Mouse (Mus musculus) megakaryocyte, adult 5-6 weeks (primary cell): ENCODE results near the gene Usp10. TPM values are rescaled to one million over a fixed set of nuclear protein-coding genes. Genes with fewer than 3 reads are reported as not detected.
A peak's percentile ranks its signal among the peaks of the same experiment; 100 is the strongest.

Experiments used
- ATAC-seq: 2 replicates; pipeline ENCODE4 v1.8.0; 2016; ENCODE audit warnings: mild to moderate bottlenecking, inconsistent platforms; ENCODE audit not compliant: poor library complexity, severe bottlenecking
- total RNA-seq, 2 experiments: library from RNA; stranded (forward) in 1 of 2; stranded (reverse) in 1 of 2; fragments of 153-499, 151-499 nt in 1 of 2; fragments of 221-1000, 200-1000 nt in 1 of 2; gene quantifications; 2 replicates each; pipeline versions ENCODE4 v1.2.3 to v1.2.4; 2015 to 2017

The Usp10 gene
- total RNA-seq, 2 experiments from 2014 or later, result 20.1 to 24.9 TPM

DNA sequence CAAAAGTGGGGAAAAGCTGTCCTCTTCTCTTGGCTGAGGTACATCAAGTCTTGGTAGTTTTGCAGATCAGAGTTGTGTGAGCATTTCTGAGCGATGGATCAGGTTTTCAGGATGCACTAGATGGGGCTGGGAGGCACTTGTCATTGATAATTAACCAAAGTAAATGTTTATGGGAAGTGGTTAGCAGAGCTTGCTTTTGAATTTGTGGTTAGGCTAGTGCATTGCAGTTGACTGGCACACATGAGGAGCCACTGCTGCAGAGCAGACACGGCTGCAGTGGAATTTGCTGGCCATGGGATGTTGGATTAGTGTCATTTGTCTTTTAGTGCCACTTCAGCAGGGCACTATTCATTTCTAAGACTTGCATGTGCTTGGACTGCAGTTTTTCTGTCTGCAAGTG lies 4.0 kb downstream of the Usp10 start:
- no peak for ATAC-seq

DNA sequence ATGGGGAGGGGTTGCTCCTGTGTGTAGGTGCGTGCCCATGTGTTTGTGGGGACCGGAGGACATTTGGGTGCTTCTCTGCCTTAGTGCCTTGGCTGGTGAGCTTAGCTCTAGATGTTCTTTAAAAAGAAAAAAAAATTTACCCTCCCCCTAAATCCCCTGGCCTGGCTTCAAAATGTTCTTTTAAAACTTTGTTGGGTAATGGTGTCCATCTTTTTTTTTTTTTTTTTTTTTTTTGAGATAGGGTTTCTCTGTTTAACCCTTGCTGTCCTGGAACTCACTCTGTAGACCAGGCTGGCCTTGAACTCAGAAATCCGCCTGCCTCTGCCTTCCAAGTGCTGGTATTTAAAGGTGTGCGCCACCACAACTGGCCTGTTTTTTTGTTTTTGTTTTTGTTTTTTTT lies 5.1 kb downstream of the Usp10 start:
- ATAC-seq, result no peak

DNA sequence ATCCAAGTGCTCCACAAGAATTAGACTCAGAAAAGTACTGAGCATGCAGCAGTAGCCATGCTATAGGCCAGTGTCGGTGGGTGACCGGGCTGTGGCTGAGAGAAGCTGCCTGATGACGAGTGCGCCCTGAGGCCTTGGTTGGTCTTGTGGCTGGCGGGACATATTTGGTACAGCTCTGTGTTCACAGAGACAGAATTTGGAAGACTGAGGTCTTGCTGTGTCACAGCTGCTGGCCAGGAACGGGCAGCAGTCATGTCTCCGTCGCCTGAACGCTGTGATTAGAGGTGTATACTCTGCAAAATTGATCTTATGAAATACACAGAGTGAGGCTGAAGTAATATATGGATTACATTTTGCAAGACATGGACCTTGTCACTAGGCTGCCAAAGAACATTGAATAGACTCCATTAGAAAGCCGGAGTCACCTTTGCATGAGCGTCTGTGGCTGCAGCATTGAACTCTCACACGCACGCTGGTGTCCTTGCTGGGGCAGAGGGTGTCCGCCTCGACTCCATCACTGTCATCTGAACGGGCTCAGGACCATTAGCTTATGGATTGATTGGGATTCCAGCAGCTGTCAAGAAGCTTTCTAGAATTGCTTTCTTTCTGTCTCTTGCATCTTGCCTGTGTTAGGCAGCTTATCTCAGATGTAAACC lies 6.2 kb downstream of the Usp10 start:
- no peak for ATAC-seq

DNA sequence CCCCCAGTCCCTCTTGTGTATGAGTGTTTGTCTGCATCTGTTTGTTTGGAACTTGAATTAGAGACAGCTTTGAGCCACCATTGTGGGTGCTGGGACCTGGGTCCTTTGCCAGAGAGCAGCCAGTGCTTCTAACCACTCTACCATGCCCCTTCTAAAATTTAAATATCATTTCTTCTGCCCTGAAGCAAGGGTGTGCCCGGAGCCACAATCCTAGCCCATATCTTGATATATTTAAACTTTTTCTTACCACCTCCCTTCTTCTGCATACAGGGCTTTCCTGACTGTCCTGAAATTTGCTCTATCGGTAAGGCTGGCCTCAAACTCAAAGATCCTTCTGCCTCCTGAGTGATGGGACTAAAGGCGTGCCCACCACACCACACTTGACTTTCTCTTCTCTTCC lies 7.3 kb downstream of the Usp10 start:
- no peak for ATAC-seq

DNA sequence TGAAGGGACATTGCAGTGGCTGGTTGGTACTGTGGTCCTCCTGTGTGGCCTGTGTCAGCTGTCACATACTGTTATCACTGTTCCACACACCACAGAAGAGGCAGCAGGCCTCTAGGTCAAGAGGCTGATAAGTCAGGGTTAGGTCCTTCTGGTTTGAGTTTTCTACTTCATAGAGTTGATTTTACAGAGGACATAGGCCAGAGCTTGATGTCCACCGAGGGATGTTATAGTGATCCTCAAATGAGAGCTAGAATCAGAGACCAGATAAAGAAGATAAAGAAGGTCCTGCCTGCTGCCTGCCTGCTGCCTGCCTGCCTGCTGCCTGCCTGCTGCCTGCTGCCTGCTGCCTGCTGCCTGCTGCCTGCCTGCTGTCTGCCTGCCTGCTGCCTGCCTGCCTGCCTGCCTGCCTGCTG lies 8.0 kb downstream of the Usp10 start:
- ATAC-seq, result peak; percentile 64

DNA sequence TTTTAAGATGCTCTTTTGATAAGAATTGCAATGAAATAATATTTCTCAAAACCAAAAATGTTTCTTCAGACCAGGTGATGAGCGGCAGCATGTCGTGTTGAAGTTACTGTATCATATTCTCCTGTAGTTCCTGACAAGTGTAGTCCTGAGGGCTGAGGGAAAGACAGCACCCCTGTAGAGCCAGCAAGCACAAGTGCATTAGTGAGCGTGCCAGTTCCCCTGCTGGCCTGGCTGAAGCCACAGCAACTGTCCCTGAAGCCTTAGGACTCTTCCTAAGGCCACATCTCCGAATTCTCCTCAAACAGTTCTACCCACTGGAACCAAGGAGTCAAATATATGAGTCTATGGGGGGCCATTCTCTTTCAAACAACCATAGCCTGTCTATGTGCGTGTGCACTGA lies 13.1 kb downstream of the Usp10 start:
- ATAC-seq, result no peak

DNA sequence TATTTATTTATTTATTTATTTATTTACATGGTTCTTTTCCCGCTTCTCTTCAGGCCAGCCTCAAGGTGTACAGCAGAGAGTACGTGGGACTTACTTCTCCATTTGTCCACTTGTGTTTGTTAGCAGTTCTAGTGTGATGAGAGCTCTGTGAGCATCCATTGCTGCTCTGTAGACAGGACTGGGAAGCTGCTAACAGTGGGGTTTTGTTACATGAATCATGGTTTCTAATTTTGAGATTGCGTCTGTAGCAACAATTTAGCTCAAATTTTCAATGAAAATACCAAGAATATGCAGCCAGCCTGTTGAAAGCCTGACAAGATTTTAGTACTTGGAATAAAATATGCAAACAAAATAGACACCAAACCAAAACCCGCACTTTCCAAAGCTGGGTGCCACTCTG lies 15.3 kb downstream of the Usp10 start:
- no peak for ATAC-seq

DNA sequence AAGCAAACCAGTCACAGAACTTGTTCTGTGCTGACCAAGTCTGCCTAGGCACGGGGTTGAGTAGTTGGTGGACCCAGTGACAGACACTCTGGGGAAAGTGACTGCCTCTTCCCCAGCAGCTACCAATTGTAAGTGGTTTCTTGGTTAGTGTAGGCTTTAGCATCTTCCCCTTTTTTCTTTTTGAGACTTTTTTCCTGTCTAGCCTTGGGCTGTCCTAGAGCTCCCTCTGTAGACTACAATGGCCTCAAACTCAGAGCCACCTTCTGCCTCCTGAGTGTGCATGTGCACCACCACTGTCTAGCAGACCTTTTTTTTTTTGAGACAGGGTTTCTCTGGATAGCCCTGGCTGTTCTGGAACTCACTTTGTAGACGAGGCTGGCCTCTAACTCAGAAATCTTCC lies 16.3 kb downstream of the Usp10 start:
- peak; percentile 93 for ATAC-seq

DNA sequence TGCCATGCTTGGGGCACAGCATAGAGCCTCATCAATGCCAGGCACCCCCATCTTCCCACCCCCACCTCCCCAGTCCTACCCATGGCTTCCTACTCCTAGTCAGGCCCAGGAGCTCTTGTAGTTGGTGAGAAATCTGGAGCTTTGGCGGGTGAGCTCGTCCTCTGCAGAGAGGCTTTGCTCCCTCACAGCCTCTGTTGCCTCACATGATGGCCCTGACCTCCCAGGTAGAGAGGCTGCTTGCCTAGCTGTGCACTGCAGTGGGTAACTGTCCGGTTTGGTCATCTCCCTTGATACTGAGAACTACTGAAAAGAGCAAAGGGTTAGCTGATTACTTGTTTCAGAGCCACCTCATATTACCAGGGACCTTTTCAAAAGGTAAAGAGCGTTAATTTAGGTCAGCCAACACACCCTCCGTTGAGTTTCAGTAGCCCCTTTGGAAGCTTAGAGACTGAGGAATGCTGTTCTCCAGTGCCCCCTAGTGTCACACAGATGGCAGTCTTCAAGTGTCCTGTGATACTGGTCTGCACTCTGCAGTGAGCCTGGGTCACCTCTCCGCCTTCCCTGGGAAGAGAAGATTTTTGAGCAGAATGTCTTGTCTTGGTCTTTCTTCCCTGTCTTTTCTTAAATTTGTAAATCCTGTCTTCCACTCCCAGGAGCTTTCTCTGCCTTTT lies 17.4 kb downstream of the Usp10 start:
- ATAC-seq, result peak; percentile 58; the same call in 1 of the 2 replicates

DNA sequence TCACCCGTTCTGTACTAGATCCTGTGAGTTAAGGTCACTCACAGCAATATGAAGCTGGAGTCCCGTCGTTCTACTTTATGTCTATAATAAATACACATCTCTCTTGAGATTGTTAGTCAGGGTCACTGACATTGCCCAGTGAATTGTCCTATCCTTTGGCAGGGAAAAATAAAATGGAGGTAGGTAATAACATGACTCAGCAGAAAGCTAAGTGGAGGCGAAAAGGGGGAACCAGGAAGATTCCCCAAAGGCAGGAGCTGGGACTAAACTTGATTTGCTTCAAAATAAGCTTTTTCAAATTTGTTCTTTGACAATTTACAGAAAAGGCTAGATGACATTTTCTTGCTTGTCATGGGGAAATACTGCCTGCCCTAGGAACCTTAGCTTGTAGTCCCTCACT lies 21.2 kb downstream of the Usp10 start:
- ATAC-seq, result no peak

DNA sequence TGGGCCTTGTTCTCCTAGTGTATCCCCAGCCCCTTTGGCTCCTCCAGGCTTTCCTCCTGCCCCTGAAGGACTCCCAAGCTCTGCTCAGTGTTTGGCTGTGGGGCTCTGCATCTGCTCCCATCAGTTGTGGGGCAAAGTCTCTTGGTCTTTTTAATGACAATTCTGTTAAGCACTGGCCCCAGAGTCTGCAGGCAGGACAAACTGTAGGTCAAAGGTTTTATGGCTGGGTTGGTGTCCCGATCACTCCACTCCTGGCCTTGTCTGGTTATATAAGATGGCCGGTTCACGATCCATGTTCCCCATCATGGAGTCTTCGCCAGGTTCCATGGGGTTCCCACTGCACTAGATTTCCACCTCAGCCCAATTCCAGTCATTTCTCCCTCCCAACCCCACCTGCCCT lies 23.5 kb downstream of the Usp10 start:
- ATAC-seq, result no peak

DNA sequence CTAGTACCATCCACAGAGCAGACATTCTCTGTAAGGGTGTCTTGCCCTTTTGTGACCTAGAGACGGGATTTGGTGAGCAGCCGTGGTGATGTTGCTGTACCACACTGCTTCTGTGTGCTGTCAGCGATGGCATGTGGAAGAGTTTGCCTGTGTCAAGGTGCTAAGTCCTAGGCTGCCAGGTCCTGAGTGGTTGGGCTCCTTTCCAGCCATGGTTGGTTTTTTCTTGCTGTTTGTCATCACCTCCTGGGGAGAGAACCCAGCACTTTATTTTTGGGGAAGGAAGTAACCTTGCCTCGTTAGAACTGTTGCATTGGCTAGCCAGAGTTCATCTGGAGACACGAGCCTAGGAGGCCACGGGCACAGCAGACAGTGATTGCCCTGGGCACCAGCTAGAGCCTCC lies 25.4 kb downstream of the Usp10 start:
- no peak for ATAC-seq

DNA sequence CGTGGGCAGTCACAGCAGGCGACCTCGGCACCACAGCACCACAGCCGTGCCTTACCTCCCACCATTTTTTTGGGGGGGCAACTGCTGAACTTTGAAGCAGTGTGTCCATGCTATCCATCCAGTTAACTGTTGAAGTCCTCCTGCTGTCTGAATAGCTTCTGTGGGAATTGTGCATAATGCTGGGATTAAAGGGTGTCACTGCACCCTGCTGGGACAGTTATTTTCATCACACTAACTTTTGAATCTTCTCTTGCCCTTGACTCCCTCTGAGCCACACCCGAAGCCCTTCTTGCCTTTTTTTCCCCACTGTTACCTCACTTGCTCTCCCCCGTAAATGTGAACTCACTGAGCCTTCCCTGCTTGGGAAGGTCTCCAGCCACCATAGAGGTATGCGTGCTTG lies 28.3 kb downstream of the Usp10 start:
- ATAC-seq, result no peak

DNA sequence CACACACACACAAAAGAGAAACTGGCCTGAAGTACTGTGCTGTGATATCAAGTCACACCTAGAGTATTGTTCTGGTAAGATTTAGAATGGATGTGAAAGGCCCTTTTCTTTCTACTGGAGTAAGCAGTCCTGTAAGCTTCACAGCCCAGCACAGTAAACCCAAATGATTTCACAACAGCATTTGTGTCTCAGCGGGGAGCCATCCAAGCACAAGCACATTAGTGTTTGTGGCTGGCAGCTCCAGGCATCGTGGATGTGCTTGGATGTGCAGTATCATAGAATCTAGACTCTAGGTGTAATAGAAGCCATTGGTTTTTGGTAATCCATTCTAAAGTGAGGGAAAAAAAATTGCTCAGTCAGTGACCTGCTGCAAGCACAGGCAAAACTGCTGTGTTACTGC lies 29.2 kb downstream of the Usp10 start:
- no peak for ATAC-seq

DNA sequence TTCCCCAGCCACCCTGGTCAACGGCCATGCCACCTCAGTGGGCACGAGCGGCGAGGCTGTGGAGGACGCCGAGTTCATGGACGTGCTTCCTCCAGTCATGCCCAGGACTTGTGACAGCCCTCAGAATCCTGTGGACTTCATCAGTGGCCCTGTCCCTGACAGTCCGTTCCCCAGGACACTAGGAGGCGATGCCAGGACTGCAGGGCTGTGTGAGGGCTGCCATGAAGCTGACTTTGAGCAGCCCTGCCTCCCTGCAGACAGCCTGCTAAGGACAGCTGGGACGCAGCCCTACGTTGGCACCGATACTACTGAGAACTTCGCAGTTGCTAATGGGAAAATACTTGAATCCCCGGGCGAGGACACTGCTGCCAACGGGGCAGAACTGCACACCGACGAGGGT lies 31.3 kb downstream of the Usp10 start:
- ATAC-seq, result no peak

DNA sequence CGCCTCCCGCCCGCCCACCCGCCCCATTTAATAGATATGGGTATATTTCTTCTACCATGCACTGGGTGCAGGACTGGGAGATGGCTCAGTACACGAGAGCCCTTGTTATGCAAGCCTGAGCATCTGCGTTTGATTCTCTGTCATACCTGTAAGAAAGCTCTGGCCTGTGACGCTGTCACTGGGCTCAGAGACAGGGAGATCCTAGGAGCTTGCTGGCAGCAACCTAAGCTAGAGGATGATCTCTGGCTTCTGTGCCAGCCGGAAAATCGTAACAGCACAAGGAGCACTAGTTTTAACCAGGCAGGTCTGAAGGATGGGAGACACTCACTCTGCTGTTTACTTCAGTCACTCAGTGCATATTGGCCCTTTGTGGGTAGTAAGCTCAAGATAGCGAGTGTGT lies 33.5 kb downstream of the Usp10 start:
- no peak for ATAC-seq

DNA sequence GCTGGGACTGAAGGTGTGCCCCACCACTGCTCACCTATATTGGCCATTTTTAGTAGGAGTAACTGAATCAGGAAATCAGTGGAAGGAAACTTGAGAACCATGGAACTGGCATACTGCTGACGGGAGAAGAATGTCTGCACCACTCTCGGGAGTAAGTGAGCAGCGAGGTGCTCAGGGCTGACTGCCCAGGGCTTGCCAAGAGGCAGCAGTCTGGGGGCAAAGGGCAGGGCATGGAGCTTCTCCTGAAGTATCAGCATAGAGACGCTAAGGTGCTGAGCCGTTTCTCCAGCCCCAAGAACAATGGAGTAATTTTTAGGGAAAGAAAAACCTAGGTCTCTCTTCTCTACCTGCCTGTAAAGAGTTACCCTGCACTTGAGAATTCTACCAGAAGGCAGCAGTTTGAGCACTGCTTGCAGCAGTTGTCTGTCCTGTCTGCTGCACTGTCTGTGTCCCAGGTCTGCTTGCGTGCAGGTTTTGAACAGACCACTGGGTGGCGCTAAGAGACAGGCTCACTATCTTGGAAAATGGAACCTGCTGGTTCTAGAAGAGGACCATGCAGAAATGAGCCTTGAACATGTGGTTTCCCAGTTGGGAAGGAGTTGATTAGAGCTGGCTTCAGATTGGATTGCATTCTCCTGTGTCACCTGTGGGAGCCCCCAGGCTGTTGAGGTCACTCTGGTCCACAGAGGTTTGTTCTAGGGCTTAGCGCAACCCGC lies 34.1 kb downstream of the Usp10 start:
- ATAC-seq, result peak; percentile 95

DNA sequence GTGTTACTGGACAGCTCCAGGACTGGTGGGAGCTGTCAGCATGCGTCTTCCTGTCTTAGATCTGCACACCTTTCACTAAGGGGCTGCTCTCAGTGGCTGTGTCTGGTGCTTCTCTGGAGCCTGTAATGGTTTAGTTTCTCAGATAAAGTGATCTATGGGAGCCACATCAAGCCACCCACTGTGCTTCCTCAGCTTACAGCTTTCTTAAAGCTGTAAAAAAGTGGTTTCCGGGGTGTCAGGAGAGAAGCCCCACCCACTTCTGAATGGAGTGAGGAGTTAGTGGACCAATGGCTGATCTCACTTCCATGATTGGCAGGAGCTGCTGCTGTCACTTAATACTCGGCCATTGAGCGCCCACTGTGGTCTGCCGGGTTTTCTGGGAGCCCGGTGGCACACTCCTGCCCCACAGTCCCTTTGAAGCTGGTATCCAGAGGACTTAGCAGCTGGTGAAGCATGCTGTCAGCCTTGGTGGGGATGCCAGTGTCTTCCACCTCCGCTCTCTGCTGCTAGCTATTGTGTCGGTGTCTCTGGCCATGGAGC lies 36.2 kb downstream of the Usp10 start:
- no peak for ATAC-seq

DNA sequence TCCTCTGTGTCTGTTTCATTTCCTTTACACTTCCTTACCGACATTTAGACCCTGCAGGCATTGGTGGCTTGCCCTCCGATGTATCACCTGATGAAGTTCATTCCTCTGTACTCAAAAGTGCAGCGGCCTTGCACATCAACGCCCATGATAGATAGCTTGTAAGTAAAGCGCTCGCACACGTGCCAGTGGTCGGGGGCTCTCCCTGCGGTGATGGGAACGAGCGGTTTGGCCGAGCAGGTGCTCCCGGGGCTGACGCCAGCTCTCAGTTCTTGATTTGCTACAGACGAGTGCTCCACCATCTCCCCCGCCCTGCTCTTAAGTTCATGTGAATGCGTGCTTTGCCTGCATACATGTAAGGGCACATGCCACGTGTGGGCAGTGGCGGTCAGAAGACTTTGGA lies 37.5 kb downstream of the Usp10 start:
- no peak for ATAC-seq

DNA sequence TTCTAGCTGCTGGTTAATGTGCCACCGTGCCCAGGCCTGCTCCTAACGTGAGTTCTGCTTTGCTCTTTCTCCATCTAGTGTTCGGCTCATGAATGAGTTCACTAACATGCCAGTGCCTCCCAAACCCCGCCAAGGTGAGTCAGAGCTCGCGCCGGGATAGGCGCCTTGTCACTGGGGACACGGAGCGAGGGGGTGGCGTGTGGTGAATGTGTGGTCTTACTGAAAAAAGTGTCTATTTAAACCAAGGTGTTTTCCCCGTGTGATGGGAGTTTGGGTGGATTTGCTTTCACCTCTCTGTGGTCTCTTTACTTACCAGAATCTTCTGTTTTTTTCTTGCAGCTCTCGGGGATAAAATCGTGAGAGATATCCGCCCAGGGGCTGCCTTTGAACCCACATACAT lies 38.2 kb downstream of the Usp10 start:
- no peak for ATAC-seq

DNA sequence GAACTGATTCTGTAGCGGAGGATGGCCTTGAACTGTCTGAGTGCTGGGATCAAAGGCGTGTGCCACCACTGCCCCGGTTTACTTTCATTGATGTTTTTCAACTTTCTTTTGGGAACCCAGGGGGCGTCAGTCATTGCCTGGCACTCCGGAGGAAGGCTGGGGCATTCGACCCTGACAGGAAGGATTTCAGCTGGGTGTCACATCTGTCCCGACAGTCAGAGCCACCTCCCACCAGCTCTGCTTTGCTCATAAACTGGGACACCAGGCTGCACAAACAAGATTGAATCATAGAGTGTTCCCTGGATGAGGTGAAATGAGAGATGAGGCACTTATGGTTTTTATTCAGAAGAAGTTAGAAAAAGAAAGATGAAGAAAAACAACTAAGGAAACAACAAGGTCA lies 42.1 kb downstream of the Usp10 start:
- no peak for ATAC-seq

DNA sequence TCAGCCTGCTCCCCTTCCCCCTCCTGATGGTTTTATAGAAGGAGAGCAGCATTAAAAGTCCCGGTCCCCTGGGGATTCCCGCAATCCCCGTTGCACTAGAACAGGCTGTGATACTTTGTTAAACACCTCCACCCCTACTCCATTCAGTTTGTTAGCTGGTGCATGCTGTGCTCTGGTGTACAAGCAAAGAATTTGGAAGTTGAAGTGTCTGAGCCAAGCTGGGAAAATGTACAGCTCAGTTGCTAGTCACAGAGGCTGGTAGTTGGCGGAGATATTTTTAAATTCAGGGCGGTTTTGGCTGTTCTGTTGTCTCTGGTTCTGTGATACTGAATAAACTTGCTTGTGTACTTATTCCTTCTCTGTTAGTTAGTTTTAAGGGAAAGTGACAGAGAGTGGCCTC lies 42.6 kb downstream of the Usp10 start:
- no peak for ATAC-seq
